Mouse (Mus musculus): ENCODE measurements at regions not wholly inside any gene's neighbourhood (a gene's known extent, or its start where the extent isn't known, plus 50 kb on each side); places are given as distances from the start of the nearest gene placed in this dataset.

- in situ Hi-C loops (cut with MboI, MseI), result no loop called here
Measured at GRCm38 (mm10) chr7:117258557-117258956, 122.2 kb upstream of the Xylt1 start.

GRCm38 (mm10) chr7:117259151-117259550, 121.6 kb upstream of the Xylt1 start:
- in situ Hi-C loops (cut with MboI, MseI), result no loop called here

- in situ Hi-C loops (cut with MboI, MseI), result no loop called here
Measured at GRCm38 (mm10) chr7:117259674-117260294, 121.0 kb upstream of the Xylt1 start.

- in situ Hi-C loops (cut with MboI, MseI), result no loop called here
Measured at GRCm38 (mm10) chr7:117260596-117260995, 120.2 kb upstream of the Xylt1 start.

- in situ Hi-C loops (cut with MboI, MseI), result no loop called here
Measured at GRCm38 (mm10) chr7:117263126-117263525, 117.7 kb upstream of the Xylt1 start.

- in situ Hi-C loops (cut with MboI, MseI), result no loop called here
Measured at GRCm38 (mm10) chr7:117264341-117264740, 116.4 kb upstream of the Xylt1 start.

- in situ Hi-C loops (cut with MboI, MseI), result no loop called here
Measured at GRCm38 (mm10) chr7:117268096-117268495, 112.7 kb upstream of the Xylt1 start.

GRCm38 (mm10) chr7:117269263-117269897, 111.4 kb upstream of the Xylt1 start:
- in situ Hi-C loops (cut with MboI, MseI), result no loop called here

GRCm38 (mm10) chr7:117278388-117278961, 102.3 kb upstream of the Xylt1 start:
- in situ Hi-C loops (cut with MboI, MseI), result no loop called here

GRCm38 (mm10) chr7:117282194-117282593, 98.6 kb upstream of the Xylt1 start:
- in situ Hi-C loops (cut with MboI, MseI), result no loop called here

GRCm38 (mm10) chr7:117285206-117285605, 95.6 kb upstream of the Xylt1 start:
- in situ Hi-C loops (cut with MboI, MseI), result no loop called here

GRCm38 (mm10) chr7:117285985-117286384, 94.8 kb upstream of the Xylt1 start:
- in situ Hi-C loops (cut with MboI, MseI), result no loop called here

- in situ Hi-C loops (cut with MboI, MseI), result no loop called here
Measured at GRCm38 (mm10) chr7:117303705-117304104, 77.1 kb upstream of the Xylt1 start.

- in situ Hi-C loops (cut with MboI, MseI), result no loop called here
Measured at GRCm38 (mm10) chr7:117310586-117311200, 70.1 kb upstream of the Xylt1 start.

- in situ Hi-C loops (cut with MboI, MseI), result no loop called here
Measured at GRCm38 (mm10) chr7:117311316-117311715, 69.5 kb upstream of the Xylt1 start.

GRCm38 (mm10) chr7:117316126-117316805, 64.5 kb upstream of the Xylt1 start:
- in situ Hi-C loops (cut with MboI, MseI), result no loop called here

GRCm38 (mm10) chr7:117317362-117317761, 63.4 kb upstream of the Xylt1 start:
- in situ Hi-C loops (cut with MboI, MseI), result no loop called here

- in situ Hi-C loops (cut with MboI, MseI), result no loop called here
Measured at GRCm38 (mm10) chr7:117320552-117320951, 60.2 kb upstream of the Xylt1 start.

All from T-helper 17 cell (primary cell).